Mouse (Mus musculus): Measurements from ENCODE around the gene Eme1. TPM values are rescaled to one million over a fixed set of nuclear protein-coding genes. Genes with fewer than 3 reads are reported as not detected.

Eme1 gene
- total RNA-seq, 2 experiments from 2014 or later, result 1.3 to 1.5 TPM

- no peak for DNase-seq
These were observed 56.4 kb downstream of the Eme1 start for GRCm38 (mm10) chr11:94597319-94597718.

- DNase-seq, result no peak
These were observed 57.4 kb downstream of the Eme1 start for GRCm38 (mm10) chr11:94596311-94596852.

Other genes with a start within 250 kb of the Eme1 start
- gene Cacna1g, start 179.8 kb downstream of the Eme1 start, total RNA-seq (2021), result 1 to 10 TPM; 7.0 to 9.0 TPM
- gene Spata20, start 167.8 kb downstream of the Eme1 start, total RNA-seq (2021), result not detected
- gene Epn3, start 154.0 kb downstream of the Eme1 start, total RNA-seq (2021), result under 1 TPM; 0.21 to 0.59 TPM
- gene Mycbpap, start 132.2 kb downstream of the Eme1 start, total RNA-seq (2021), result not detected
- 1 to 10 TPM; 4.3 to 6.0 TPM for gene Rsad1, start 104.7 kb downstream of the Eme1 start, total RNA-seq (2021)
- 10 to 100 TPM; 10.3 to 14.3 TPM for gene Chad, start 88.9 kb downstream of the Eme1 start, total RNA-seq (2021)
- gene Acsf2, start 52.1 kb downstream of the Eme1 start, total RNA-seq (2021), result 10 to 100 TPM in 1 of 2 experiments, 1 to 10 TPM in 1; 8.1 to 10.0 TPM
- gene Lrrc59, start 24.2 kb downstream of the Eme1 start, total RNA-seq (2021), result 10 to 100 TPM; 40.4 to 51.2 TPM
- gene Mrpl27, start 197 bp downstream of the Eme1 start, total RNA-seq (2021), result 10 to 100 TPM; 50.2 to 63.1 TPM
- 10 to 100 TPM; 10.1 to 12.3 TPM for gene Xylt2, start 23.6 kb upstream of the Eme1 start, total RNA-seq (2021)
- not detected for gene Gm11541, start 50.5 kb upstream of the Eme1 start, total RNA-seq (2021)
- under 1 TPM; 0.80 to 0.81 TPM for gene Cdc34b, start 87.8 kb upstream of the Eme1 start, total RNA-seq (2021)
- not detected for gene Tmem92, start 128.7 kb upstream of the Eme1 start, total RNA-seq (2021)